Mouse (Mus musculus) intestine, embryonic 15.5 days (tissue): ENCODE results near the gene Gm49405. TPM values are rescaled to one million over a fixed set of nuclear protein-coding genes. Genes with fewer than 3 reads are reported as not detected.

Experiments used
- ATAC-seq: fragments of 200-750 bp; cut with Nextera tagmentation; 2 replicates; pipeline ENCODE4 v1.8.0; 2017; ENCODE audit warnings: moderate TSS enrichment, moderate library complexity
- H3K27ac ChIP-seq: fragments of 300-500 bp; sonication (generic); 2 replicates; pipeline ENCODE4 v1.5.1; 2015; ENCODE audit warnings: mild to moderate bottlenecking, inconsistent platforms
- H3K27me3 ChIP-seq: fragments of 300-500 bp; sonication (generic); replicated peaks from 2 replicates; pipeline ENCODE4 v1.6.1; 2015; ENCODE audit warnings: inconsistent platforms
- H3K36me3 ChIP-seq: fragments of 300-500 bp; sonication (generic); 2 replicates; pipeline ENCODE4 v1.6.1; 2015; ENCODE audit warnings: inconsistent platforms
- H3K4me1 ChIP-seq: fragments of 300-500 bp; sonication (generic); replicated peaks from 2 replicates; pipeline ENCODE4 v1.6.1; 2015; ENCODE audit warnings: inconsistent platforms
- H3K4me2 ChIP-seq: fragments of 300-500 bp; sonication (generic); replicated peaks from 2 replicates; pipeline ENCODE4 v1.6.1; 2015; ENCODE audit warnings: mild to moderate bottlenecking, inconsistent platforms
- H3K4me3 ChIP-seq: fragments of 300-500 bp; sonication (generic); replicated peaks from 2 replicates; pipeline ENCODE4 v1.5.1; 2015; ENCODE audit warnings: inconsistent platforms
- H3K9ac ChIP-seq: fragments of 300-500 bp; sonication (generic); 2 replicates; pipeline ENCODE4 v1.6.1; 2015; ENCODE audit warnings: inconsistent platforms
- H3K9me3 ChIP-seq: fragments of 300-500 bp; sonication (generic); 2 replicates; pipeline ENCODE4 v1.6.1; 2016; ENCODE audit warnings: inconsistent platforms
- WGBS: fragments of 180-500 bp; shearing (Covaris S2); methylation state at CpG from one replicate; pipeline ENCODE4 v1.1.7; 2015; 5-methylcytosine and 5-hydroxymethylcytosine counted together
- polyA plus RNA-seq: library from polyadenylated mRNA; unstranded; fragments of >200 nt; fragmentation: Nextera tagmentation; extraction: Ambion mirVana; gene quantifications from 2 replicates; pipeline ENCODE4 v1.2.1, GENCODE M21; 2015

The Gm49405 gene
- polyA plus RNA-seq, 1 experiment from 2014 or later: 2.1 TPM

GRCm38 (mm10) chr19:3990804-3991203 is 9.6 kb upstream of the Gm49405 start:
- Histone ChIP-seq H3K27me3 (no peaks in the 10 kb centered on the region), H3K27ac (no peak overlapping the region), H3K9me3 (no peaks in the 10 kb centered on the region), H3K4me3 (no peak overlapping the region), H3K9ac (no peak overlapping the region), H3K4me2 (no peak overlapping the region), H3K36me3 (no peaks in the 10 kb centered on the region), H3K4me1 (peaks cover 19% of the 10 kb centered on the region)
- 34% methylated on average over 6 of the region's 6 CpGs for WGBS
- no peak for ATAC-seq

GRCm38 (mm10) chr19:3991562-3991961 is 8.9 kb upstream of the Gm49405 start:
- 92% methylated on average over 3 of the region's 3 CpGs for WGBS
- Histone ChIP-seq H3K27me3 (no peaks in the 10 kb centered on the region), H3K27ac (no peak overlapping the region), H3K4me3 (no peak overlapping the region), H3K36me3 (no peaks in the 10 kb centered on the region), H3K4me1 (peaks cover 13% of the 10 kb centered on the region), H3K9me3 (no peaks in the 10 kb centered on the region), H3K9ac (no peak overlapping the region), H3K4me2 (no peak overlapping the region)
- ATAC-seq: no peak

GRCm38 (mm10) chr19:3991966-3992365 is 8.5 kb upstream of the Gm49405 start:
- Histone ChIP-seq H3K27ac (no peak overlapping the region), H3K4me1 (peaks cover 9% of the 10 kb centered on the region), H3K27me3 (no peaks in the 10 kb centered on the region), H3K4me3 (no peak overlapping the region), H3K4me2 (no peak overlapping the region), H3K36me3 (no peaks in the 10 kb centered on the region), H3K9me3 (no peaks in the 10 kb centered on the region), H3K9ac (no peak overlapping the region)
- ATAC-seq: no peak
- 92% methylated on average over 3 of the region's 3 CpGs for WGBS

GRCm38 (mm10) chr19:3992416-3992815 is 8.0 kb upstream of the Gm49405 start, which contains the start of gene Tbx10:
Gene Tbx10 (plus strand): TSS chr19:3992752.
- Histone ChIP-seq H3K4me2 (0 out of 2 replicates have a peak within 1 kb of the TSS, but pooled peaks have one; percentile 6), H3K27me3 (no peaks in the 10 kb centered on the region)

GRCm38 (mm10) chr19:3994932-3995331 is 5.5 kb upstream of the Gm49405 start:
- Histone ChIP-seq H3K4me1 (peaks cover 12% of the 10 kb centered on the region), H3K36me3 (no peaks in the 10 kb centered on the region), H3K27me3 (no peaks in the 10 kb centered on the region), H3K9ac (no peak overlapping the region), H3K4me3 (no peak overlapping the region), H3K9me3 (no peaks in the 10 kb centered on the region), H3K27ac (no peak overlapping the region), H3K4me2 (no peak overlapping the region)
- WGBS: 60% methylated on average over 6 of the region's 6 CpGs
- no peak for ATAC-seq

More at GRCm38 (mm10) chr19:3992416-3992815, 8.0 kb upstream of the Gm49405 start, which contains the start of gene Tbx10:
- Histone ChIP-seq H3K27ac (no peak within 1 kb of the TSS), H3K4me3 (no peak within 1 kb of the TSS), H3K9ac (no peak within 1 kb of the TSS), H3K4me1 (peaks cover 6% of the 10 kb centered on the region; the same call in 1 of the 2 replicates), H3K36me3 (no peaks in the 10 kb centered on the region), H3K9me3 (no peaks in the 10 kb centered on the region)
- ATAC-seq: no peak
- 67% methylated on average over 5 of the region's 5 CpGs for WGBS

GRCm38 (mm10) chr19:3995505-3995904 is 4.9 kb upstream of the Gm49405 start:
- Histone ChIP-seq H3K4me2 (no peak overlapping the region), H3K9ac (no peak overlapping the region), H3K4me1 (peaks cover 12% of the 10 kb centered on the region), H3K9me3 (no peaks in the 10 kb centered on the region), H3K4me3 (no peak overlapping the region), H3K27me3 (no peaks in the 10 kb centered on the region), H3K36me3 (no peaks in the 10 kb centered on the region), H3K27ac (no peak overlapping the region)
- no peak for ATAC-seq
- WGBS: 69% methylated on average over 3 of the region's 3 CpGs

GRCm38 (mm10) chr19:3996106-3996505 is 4.3 kb upstream of the Gm49405 start:
- Histone ChIP-seq H3K36me3 (no peaks in the 10 kb centered on the region), H3K9me3 (no peaks in the 10 kb centered on the region), H3K4me1 (peaks cover 15% of the 10 kb centered on the region), H3K4me3 (no peak overlapping the region), H3K9ac (no peak overlapping the region), H3K4me2 (no peak overlapping the region), H3K27me3 (no peaks in the 10 kb centered on the region), H3K27ac (no peak overlapping the region)
- WGBS: 74% methylated on average over 7 of the region's 7 CpGs
- no peak for ATAC-seq

- Histone ChIP-seq H3K4me2 (no peak overlapping the region), H3K4me3 (no peak overlapping the region), H3K27ac (no peak overlapping the region), H3K36me3 (no peaks in the 10 kb centered on the region), H3K9ac (no peak overlapping the region), H3K27me3 (no peaks in the 10 kb centered on the region), H3K9me3 (no peaks in the 10 kb centered on the region), H3K4me1 (peaks cover 22% of the 10 kb centered on the region)
- ATAC-seq: no peak
- 73% methylated on average over 8 of the region's 8 CpGs for WGBS
Measured at GRCm38 (mm10) chr19:3996747-3997146, 3.7 kb upstream of the Gm49405 start.

- Histone ChIP-seq H3K9me3 (no peaks in the 10 kb centered on the region), H3K27me3 (no peaks in the 10 kb centered on the region), H3K4me1 (peaks cover 26% of the 10 kb centered on the region), H3K4me2 (no peak overlapping the region), H3K27ac (no peak overlapping the region), H3K36me3 (no peaks in the 10 kb centered on the region), H3K9ac (no peak overlapping the region), H3K4me3 (no peak overlapping the region)
- WGBS: 54% methylated on average over 8 of the region's 8 CpGs
- ATAC-seq: no peak
Measured at GRCm38 (mm10) chr19:3997231-3997630, 3.2 kb upstream of the Gm49405 start.

GRCm38 (mm10) chr19:3998335-3998734 is 2.1 kb upstream of the Gm49405 start:
- no peak for ATAC-seq
- Histone ChIP-seq H3K27ac (no peak overlapping the region), H3K9me3 (no peaks in the 10 kb centered on the region), H3K4me2 (no peak overlapping the region), H3K4me3 (no peak overlapping the region), H3K27me3 (no peaks in the 10 kb centered on the region), H3K9ac (0 out of 2 replicates have a peak overlapping the region, but pooled peaks have one; percentile 5), H3K4me1 (peaks cover 26% of the 10 kb centered on the region), H3K36me3 (no peaks in the 10 kb centered on the region)
- WGBS: 82% methylated on average over 8 of the region's 8 CpGs

GRCm38 (mm10) chr19:3999121-3999730 is 1.2 kb upstream of the Gm49405 start:
- H3K27me3 ChIP-seq: no peaks in the 10 kb centered on the region
- peak overlapping the region; percentile 79 for H3K4me2 ChIP-seq
- H3K27ac ChIP-seq: no peak overlapping the region
- no peaks in the 10 kb centered on the region for H3K36me3 ChIP-seq
- H3K9ac ChIP-seq: peak overlapping the region; percentile 92; the same call in 1 of the 2 replicates
- H3K4me1 ChIP-seq: peaks cover 26% of the 10 kb centered on the region
- 80% methylated on average over 9 of the region's 9 CpGs for WGBS
- no peak for ATAC-seq
- no peak overlapping the region for H3K4me3 ChIP-seq
- H3K9me3 ChIP-seq: no peaks in the 10 kb centered on the region

GRCm38 (mm10) chr19:4000949-4001525 is 611 bp downstream of the Gm49405 start:
- Histone ChIP-seq H3K4me3 (peak overlapping the region; percentile 61), H3K4me1 (peaks cover 26% of the 10 kb centered on the region), H3K27ac (peak overlapping the region; percentile 97), H3K9ac (peak overlapping the region; percentile 92), H3K36me3 (no peaks in the 10 kb centered on the region; the same call in 1 of the 2 replicates), H3K4me2 (peak overlapping the region; percentile 79), H3K27me3 (no peaks in the 10 kb centered on the region), H3K9me3 (no peaks in the 10 kb centered on the region)
- ATAC-seq: peak; percentile 20
- 14% methylated on average over 17 of the region's 17 CpGs for WGBS
